14 mouse cellular contexts compared by ENCODE assay signal in genomic region chr13:83723396-83723795, GRCm38 (mm10).
DNase-seq lines count a peak whose midpoint lies in the region; ATAC-seq lines count a peak whose summit lies in the region.
"Had no signal": no experiment of that assay in that cellular context is flagged by ENCODE, and none has a peak within 500 bp of the region (broad histone marks: within the 10 kb centered on the region; RNA-seq: fewer than 3 reads in every experiment).

No protein-coding gene starts in this region.

- 10% methylated on average over 2 of the region's 2 CpGs for WGBS in embryonic facial prominence, embryonic 11.5 days
- 12% methylated on average over 2 of the region's 2 CpGs for WGBS in hindbrain, embryonic 12.5 days
- 32% methylated on average over 2 of the region's 2 CpGs for WGBS in midbrain, embryonic 15.5 days

- ATAC-seq in cerebellum, adult (ENCODE audit: insufficient number of reproducible peaks, low FRiP score, low TSS enrichment): no peak
- no peak for ATAC-seq in embryonic facial prominence, embryonic 11.5 days (replicated peaks; ENCODE audit: insufficient number of reproducible peaks, low FRiP score, low TSS enrichment, low read depth)
- no peak for ATAC-seq in hindbrain, embryonic 12.5 days (ENCODE audit: low FRiP score)
- no peak for ATAC-seq in midbrain, embryonic 15.5 days (replicated peaks)
- ATAC-seq: inflammation-experienced regulatory T-cells, adult 6 months had no signal

- peaks cover 71% of the 10 kb centered on the region for H3K27me3 ChIP-seq in embryonic facial prominence, embryonic 11.5 days (ENCODE audit: control insufficient read depth, insufficient read depth, low read length)
- H3K27me3 ChIP-seq in hindbrain, embryonic 12.5 days: peaks cover 33% of the 10 kb centered on the region
- no peaks in the 10 kb centered on the region for H3K27me3 ChIP-seq in midbrain, embryonic 15.5 days (replicated peaks)

- peak overlapping the region; percentile 18; the same call in 1 of the 2 replicates for H3K9ac ChIP-seq in embryonic facial prominence, embryonic 11.5 days (replicated peaks; ENCODE audit: low read length)
- H3K9ac ChIP-seq in hindbrain, embryonic 12.5 days: peak overlapping the region; percentile 100
- peak overlapping the region; percentile 61 for H3K9ac ChIP-seq in midbrain, embryonic 15.5 days
- H3K9ac ChIP-seq: heart, embryonic 13.5 days had no signal

- H3K36me3 ChIP-seq in embryonic facial prominence, embryonic 11.5 days (replicated peaks; ENCODE audit: control insufficient read depth, insufficient read depth, low read depth, low read length): no peaks in the 10 kb centered on the region
- H3K36me3 ChIP-seq in hindbrain, embryonic 12.5 days: no peaks in the 10 kb centered on the region
- H3K36me3 ChIP-seq in midbrain, embryonic 15.5 days (replicated peaks): no peaks in the 10 kb centered on the region
- H3K36me3 ChIP-seq: heart, embryonic 13.5 days had no signal

- no peak overlapping the region for H3K27ac ChIP-seq in embryonic facial prominence, embryonic 11.5 days (replicated peaks; ENCODE audit: low read depth, low read length)
- H3K27ac ChIP-seq in hindbrain, embryonic 12.5 days: peak overlapping the region; percentile 98
- H3K27ac ChIP-seq in midbrain, embryonic 15.5 days: peak overlapping the region; percentile 94
- H3K27ac ChIP-seq: heart, embryonic 13.5 days had no signal

- no peak overlapping the region for H3K4me2 ChIP-seq in embryonic facial prominence, embryonic 11.5 days (ENCODE audit: low read depth, low read length)
- H3K4me2 ChIP-seq in hindbrain, embryonic 12.5 days (replicated peaks): peak overlapping the region; percentile 69
- peak overlapping the region; percentile 62 for H3K4me2 ChIP-seq in midbrain, embryonic 15.5 days
- H3K4me2 ChIP-seq: heart, embryonic 13.5 days had no signal

- H3K9me3 ChIP-seq in embryonic facial prominence, embryonic 11.5 days (replicated peaks; ENCODE audit: control insufficient read depth, low read length): no peaks in the 10 kb centered on the region
- no peaks in the 10 kb centered on the region for H3K9me3 ChIP-seq in hindbrain, embryonic 12.5 days (replicated peaks)
- H3K9me3 ChIP-seq in midbrain, embryonic 15.5 days: no peaks in the 10 kb centered on the region
- H3K9me3 ChIP-seq: heart, embryonic 13.5 days had no signal

- peak; percentile 35 to 50 for DNase-seq in cerebellum, postnatal 14 days
- DNase-seq in embryonic facial prominence, embryonic 11.5 days (ENCODE audit: low spot score): no peak
- no peak for DNase-seq in right cerebral cortex, postnatal 4 days
- no peak for DNase-seq in right cerebral cortex, postnatal 36 days (ENCODE audit: low spot score in 2 of 2)
- DNase-seq in layer of hippocampus, adult 9-11 months: no peak
- DNase-seq: gastrocnemius, postnatal 14 days; kidney, postnatal 10 days; layer of hippocampus, postnatal 36 days; lung, adult 18-20 months had no signal

- no peaks in the 10 kb centered on the region for H3K4me1 ChIP-seq in embryonic facial prominence, embryonic 11.5 days (ENCODE audit: control insufficient read depth, insufficient read depth, low read length)
- no peaks in the 10 kb centered on the region for H3K4me1 ChIP-seq in hindbrain, embryonic 12.5 days
- H3K4me1 ChIP-seq in midbrain, embryonic 15.5 days: peaks cover 7% of the 10 kb centered on the region; the same call in 1 of the 2 replicates

- peak overlapping the region; percentile 27; the same call in 1 of the 2 replicates for H3K4me3 ChIP-seq in embryonic facial prominence, embryonic 11.5 days (ENCODE audit: low read depth, low read length)
- H3K4me3 ChIP-seq in hindbrain, embryonic 12.5 days: peak overlapping the region; percentile 84
- H3K4me3 ChIP-seq in midbrain, embryonic 15.5 days: peak overlapping the region; percentile 50
- H3K4me3 ChIP-seq: heart, embryonic 13.5 days had no signal

Comparison
In these comparisons a context has a peak if more than half of its experiments do, and no peak if none do; other contexts are left out.
1. DNase-seq: peak in cerebellum, postnatal 14 days (2 of 2); none in embryonic facial prominence, embryonic 11.5 days (single experiment), right cerebral cortex, postnatal 4 days (single experiment), right cerebral cortex, postnatal 36 days (0 of 2) and layer of hippocampus, adult 9-11 months (single experiment).
2. H3K4me3 ChIP-seq: peak in every context shown above with its lines; median percentile 84 in hindbrain, embryonic 12.5 days; 50 in midbrain, embryonic 15.5 days; 27 in embryonic facial prominence, embryonic 11.5 days.
3. H3K9ac ChIP-seq: peak in every context shown above with its lines; median percentile 100 in hindbrain, embryonic 12.5 days; 61 in midbrain, embryonic 15.5 days; 18 in embryonic facial prominence, embryonic 11.5 days.